Comparison of ENCODE assay signal across 21 mouse cellular contexts in genomic region chr9:104804776-104805175, GRCm38 (mm10).
DNase-seq lines count a peak whose midpoint lies in the region.
"Had no signal": no experiment of that assay in that cellular context is flagged by ENCODE, and none has a peak within 500 bp of the region (broad histone marks: within the 10 kb centered on the region; RNA-seq: fewer than 3 reads in every experiment).

No protein-coding gene starts in this region.

- DNase-seq in ES-CJ7 (ENCODE audit: low read depth, low spot score) (peak; percentile 54), R1 (ENCODE audit: low read depth, low spot score) (peak; percentile 54), WW6 (ENCODE audit: low read depth, low spot score) (peak; percentile 7), ZHBTc4 (ENCODE audit: low read depth, low spot score) (peak; percentile 59)
- DNase-seq in ovary, postnatal 36 days (ENCODE audit: low spot score): no peak
- DNase-seq in ovary, postnatal 10 days (ENCODE audit: low spot score): no peak
- DNase-seq in thymus, postnatal 10 days (ENCODE audit: low spot score in 2 of 2): no peak
- DNase-seq in testis, postnatal 14 days (ENCODE audit: low spot score): no peak
- DNase-seq: adrenal gland, adult 2 months; adrenal gland, adult 8-10 months; adrenal gland, postnatal 10 days; adrenal gland, postnatal 14 days; adrenal gland, postnatal 25 days; adrenal gland, postnatal 36 days; B cell, adult 2 months; cerebellum, adult 11 months; cerebellum, adult 11-12 months; cerebellum, adult 18-20 months; cerebellum, adult 2 months; cerebellum, adult 8-10 months; cerebellum, adult 9-10 months had no signal

Comparison
In these comparisons a context has a peak if more than half of its experiments do, and no peak if none do; other contexts are left out.
1. DNase-seq: peak in ES-CJ7 (single experiment), R1 (single experiment), WW6 (single experiment) and ZHBTc4 (single experiment); none in ovary, postnatal 36 days (single experiment), ovary, postnatal 10 days (single experiment), thymus, postnatal 10 days (0 of 2) and testis, postnatal 14 days (single experiment).